Mouse (Mus musculus): ENCODE measurements around the gene Pak7. TPM values are rescaled to one million over a fixed set of nuclear protein-coding genes. Genes with fewer than 3 reads are reported as not detected.

The Pak7 gene
- polyA plus RNA-seq, 1 experiment from 2014 or later, result 0.89 TPM

- no peaks in the 10 kb centered on the region for H3K36me3 ChIP-seq
- H3K27me3 ChIP-seq (replicated peaks), result no peaks in the 10 kb centered on the region
- H3K4me2 ChIP-seq, result no peak overlapping the region
- H3K4me1 ChIP-seq (replicated peaks), result no peaks in the 10 kb centered on the region
- H3K4me3 ChIP-seq, result no peak overlapping the region
- H3K27ac ChIP-seq (ENCODE audit: poor library complexity, severe bottlenecking), result no peak overlapping the region
- H3K9me3 ChIP-seq (replicated peaks), result no peaks in the 10 kb centered on the region
- H3K9ac ChIP-seq, result no peak overlapping the region
- no peak for ATAC-seq (ENCODE audit: insufficient number of reproducible peaks, low FRiP score)
These were observed 280.2 kb downstream of the Pak7 start for GRCm38 (mm10) chr2:136107597-136107996.

- Histone ChIP-seq H3K4me2 (no peak overlapping the region), H3K36me3 (no peaks in the 10 kb centered on the region), H3K4me1 (replicated peaks) (no peaks in the 10 kb centered on the region), H3K4me3 (no peak overlapping the region), H3K27ac (ENCODE audit: poor library complexity, severe bottlenecking) (no peak overlapping the region), H3K27me3 (replicated peaks) (no peaks in the 10 kb centered on the region), H3K9me3 (replicated peaks) (no peaks in the 10 kb centered on the region), H3K9ac (no peak overlapping the region)
- 77% methylated on average over 3 of the region's 3 CpGs for WGBS
- ATAC-seq (ENCODE audit: insufficient number of reproducible peaks, low FRiP score), result no peak
These were observed 290.6 kb downstream of the Pak7 start for GRCm38 (mm10) chr2:136097143-136097542.

- H3K9ac ChIP-seq, result no peak overlapping the region
- H3K4me1 ChIP-seq (replicated peaks), result no peaks in the 10 kb centered on the region
- 62% methylated on average over 2 of the region's 2 CpGs for WGBS
- no peaks in the 10 kb centered on the region for H3K9me3 ChIP-seq (replicated peaks)
- ATAC-seq (ENCODE audit: insufficient number of reproducible peaks, low FRiP score), result no peak
- H3K4me2 ChIP-seq, result no peak overlapping the region
- no peak overlapping the region for H3K27ac ChIP-seq (ENCODE audit: poor library complexity, severe bottlenecking)
- H3K36me3 ChIP-seq, result no peaks in the 10 kb centered on the region
- no peaks in the 10 kb centered on the region for H3K27me3 ChIP-seq (replicated peaks)
- H3K4me3 ChIP-seq, result no peak overlapping the region
These were observed 291.8 kb downstream of the Pak7 start for GRCm38 (mm10) chr2:136095978-136096377.

GRCm38 (mm10) chr2:136064356-136064755 lies 323.4 kb downstream of the Pak7 start:
- Histone ChIP-seq H3K4me1 (replicated peaks) (no peaks in the 10 kb centered on the region; the same call in 1 of the 2 replicates), H3K4me3 (no peak overlapping the region), H3K27me3 (replicated peaks) (peaks cover 22% of the 10 kb centered on the region), H3K4me2 (no peak overlapping the region), H3K27ac (ENCODE audit: poor library complexity, severe bottlenecking) (no peak overlapping the region), H3K9ac (no peak overlapping the region), H3K36me3 (no peaks in the 10 kb centered on the region), H3K9me3 (replicated peaks) (no peaks in the 10 kb centered on the region)
- ATAC-seq (ENCODE audit: insufficient number of reproducible peaks, low FRiP score), result no peak
- 98% methylated on average over 1 of the region's 1 CpGs for WGBS

GRCm38 (mm10) chr2:136059029-136059669 lies 328.6 kb downstream of the Pak7 start:
- Histone ChIP-seq H3K9me3 (replicated peaks) (no peaks in the 10 kb centered on the region), H3K36me3 (no peaks in the 10 kb centered on the region), H3K4me3 (peak overlapping the region; percentile 23), H3K9ac (no peak overlapping the region), H3K27ac (ENCODE audit: poor library complexity, severe bottlenecking) (no peak overlapping the region), H3K4me1 (replicated peaks) (peaks cover 9% of the 10 kb centered on the region), H3K4me2 (peak overlapping the region; percentile 49), H3K27me3 (replicated peaks) (peaks cover 44% of the 10 kb centered on the region)
- 2% methylated on average over 37 of the region's 37 CpGs for WGBS
- no peak for ATAC-seq (ENCODE audit: insufficient number of reproducible peaks, low FRiP score)

GRCm38 (mm10) chr2:136058398-136058797 lies 329.4 kb downstream of the Pak7 start:
- no peak for ATAC-seq (ENCODE audit: insufficient number of reproducible peaks, low FRiP score)
- Histone ChIP-seq H3K4me3 (peak overlapping the region; percentile 24), H3K27me3 (replicated peaks) (peaks cover 44% of the 10 kb centered on the region), H3K27ac (ENCODE audit: poor library complexity, severe bottlenecking) (no peak overlapping the region), H3K9ac (no peak overlapping the region), H3K9me3 (replicated peaks) (no peaks in the 10 kb centered on the region), H3K4me1 (replicated peaks) (peaks cover 9% of the 10 kb centered on the region), H3K4me2 (peak overlapping the region; percentile 58), H3K36me3 (no peaks in the 10 kb centered on the region)
- WGBS, result 7% methylated on average over 7 of the region's 7 CpGs

GRCm38 (mm10) chr2:136057861-136058331 lies 329.9 kb downstream of the Pak7 start:
- Histone ChIP-seq H3K27me3 (replicated peaks) (peaks cover 44% of the 10 kb centered on the region), H3K9ac (no peak overlapping the region), H3K27ac (ENCODE audit: poor library complexity, severe bottlenecking) (no peak overlapping the region), H3K36me3 (no peaks in the 10 kb centered on the region), H3K4me2 (peak overlapping the region; percentile 58), H3K4me1 (replicated peaks) (peaks cover 9% of the 10 kb centered on the region), H3K9me3 (replicated peaks) (no peaks in the 10 kb centered on the region), H3K4me3 (peak overlapping the region; percentile 24)
- 5% methylated on average over 19 of the region's 19 CpGs for WGBS
- ATAC-seq (ENCODE audit: insufficient number of reproducible peaks, low FRiP score), result no peak

- H3K27me3 ChIP-seq (replicated peaks), result peaks cover 28% of the 10 kb centered on the region
- ATAC-seq (ENCODE audit: insufficient number of reproducible peaks, low FRiP score), result no peak
- 7% methylated on average over 8 of the region's 8 CpGs for WGBS
- 0 out of 2 replicates have a peak, but pooled peaks cover 3% of the 10 kb centered on the region for H3K4me1 ChIP-seq (replicated peaks)
- no peak within 1 kb of the TSS for H3K27ac ChIP-seq (ENCODE audit: poor library complexity, severe bottlenecking)
- peak within 1 kb of the TSS; percentile 22 for H3K4me3 ChIP-seq
- no peak within 1 kb of the TSS; the same call in 1 of the 2 replicates for H3K9ac ChIP-seq
- 0 out of 2 replicates have a peak, but pooled peaks cover 4% of the 10 kb centered on the region for H3K9me3 ChIP-seq (replicated peaks)
- no peaks in the 10 kb centered on the region for H3K36me3 ChIP-seq
- H3K4me2 ChIP-seq, result peak within 1 kb of the TSS; percentile 58
These were observed 336.0 kb downstream of the Pak7 start, which contains the start of gene Lamp5 for GRCm38 (mm10) chr2:136051688-136052289. Gene Lamp5 (plus strand): TSS chr2:136052239.

- Histone ChIP-seq H3K36me3 (no peaks in the 10 kb centered on the region), H3K27ac (ENCODE audit: poor library complexity, severe bottlenecking) (no peak overlapping the region), H3K4me2 (peak overlapping the region; percentile 58), H3K9ac (no peak overlapping the region; the same call in 1 of the 2 replicates), H3K9me3 (replicated peaks) (0 out of 2 replicates have a peak, but pooled peaks cover 4% of the 10 kb centered on the region), H3K4me3 (peak overlapping the region; percentile 22; the same call in 1 of the 2 replicates), H3K4me1 (replicated peaks) (0 out of 2 replicates have a peak, but pooled peaks cover 3% of the 10 kb centered on the region), H3K27me3 (replicated peaks) (peaks cover 28% of the 10 kb centered on the region)
- WGBS, result 21% methylated on average over 27 of the region's 27 CpGs
- ATAC-seq (ENCODE audit: insufficient number of reproducible peaks, low FRiP score), result no peak
These were observed 336.8 kb downstream of the Pak7 start for GRCm38 (mm10) chr2:136050793-136051615.

- Histone ChIP-seq H3K4me2 (no peak overlapping the region), H3K9ac (no peak overlapping the region), H3K4me1 (replicated peaks) (0 out of 2 replicates have a peak, but pooled peaks cover 3% of the 10 kb centered on the region), H3K27ac (ENCODE audit: poor library complexity, severe bottlenecking) (no peak overlapping the region), H3K4me3 (no peak overlapping the region), H3K9me3 (replicated peaks) (0 out of 2 replicates have a peak, but pooled peaks cover 4% of the 10 kb centered on the region), H3K27me3 (replicated peaks) (peaks cover 28% of the 10 kb centered on the region), H3K36me3 (no peaks in the 10 kb centered on the region)
- WGBS, result 88% methylated on average over 4 of the region's 4 CpGs
- ATAC-seq (ENCODE audit: insufficient number of reproducible peaks, low FRiP score), result no peak
These were observed 339.3 kb downstream of the Pak7 start for GRCm38 (mm10) chr2:136048464-136048863.

Data from heart, embryonic 12.5 days (tissue).